Mouse (Mus musculus) layer of hippocampus, adult 6 months (tissue): ENCODE data around the gene Cdc37l1. TPM values are rescaled to one million over a fixed set of nuclear protein-coding genes. Genes with fewer than 3 reads are reported as not detected.

ENCODE experiments used
- long read RNA-seq, 2 experiments: library from polyadenylated mRNA; unstranded; transcript quantifications; one replicate each; pipeline ENCODE4 v2.0.0; 2019 to 2020
- polyA plus RNA-seq: library from polyadenylated mRNA; unstranded; fragments of <200 nt; fragmentation: Nextera tagmentation; gene quantifications from 2 replicates; pipeline ENCODE4 v1.2.3, GENCODE M21; 2021

The Cdc37l1 gene
- polyA plus RNA-seq = 25.2 and 27.3 TPM in 2 replicates
- long read RNA-seq, experiment 1, full-length matches to known transcripts = 53 of 97 reads
- long read RNA-seq, experiment 1, partial matches to known transcripts = 29 of 97 reads
- long read RNA-seq, experiment 1, other reads (novel, unspliced or antisense) = 15 of 97 reads
- long read RNA-seq, experiment 2, full-length matches to known transcripts = 255 of 323 reads
- long read RNA-seq, experiment 2, partial matches to known transcripts = 31 of 323 reads
- long read RNA-seq, experiment 2, other reads (novel, unspliced or antisense) = 37 of 323 reads

DNA sequence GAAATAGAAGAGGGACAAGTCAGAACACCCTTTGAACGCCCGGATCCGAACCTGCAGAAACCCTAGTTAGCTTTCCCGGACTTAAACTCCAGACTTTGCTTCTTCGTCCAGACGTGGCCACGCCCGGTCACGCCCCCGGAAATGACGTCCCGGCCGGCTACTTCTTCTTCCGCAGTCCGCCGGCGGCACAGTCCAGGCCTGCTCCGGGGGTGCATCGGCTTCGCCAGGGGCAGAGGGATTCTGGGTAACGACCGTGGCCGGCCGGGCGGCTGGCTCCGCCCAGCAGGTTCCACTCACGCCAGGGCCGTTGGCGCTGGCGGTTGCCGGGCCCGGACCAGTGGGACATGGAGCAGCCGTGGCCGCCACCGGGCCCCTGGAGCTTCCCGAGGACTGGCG is at the start of gene Cdc37l1:
Gene Cdc37l1 (plus strand): TSS at position 159 of the 396 bp plus-strand sequence.

DNA sequence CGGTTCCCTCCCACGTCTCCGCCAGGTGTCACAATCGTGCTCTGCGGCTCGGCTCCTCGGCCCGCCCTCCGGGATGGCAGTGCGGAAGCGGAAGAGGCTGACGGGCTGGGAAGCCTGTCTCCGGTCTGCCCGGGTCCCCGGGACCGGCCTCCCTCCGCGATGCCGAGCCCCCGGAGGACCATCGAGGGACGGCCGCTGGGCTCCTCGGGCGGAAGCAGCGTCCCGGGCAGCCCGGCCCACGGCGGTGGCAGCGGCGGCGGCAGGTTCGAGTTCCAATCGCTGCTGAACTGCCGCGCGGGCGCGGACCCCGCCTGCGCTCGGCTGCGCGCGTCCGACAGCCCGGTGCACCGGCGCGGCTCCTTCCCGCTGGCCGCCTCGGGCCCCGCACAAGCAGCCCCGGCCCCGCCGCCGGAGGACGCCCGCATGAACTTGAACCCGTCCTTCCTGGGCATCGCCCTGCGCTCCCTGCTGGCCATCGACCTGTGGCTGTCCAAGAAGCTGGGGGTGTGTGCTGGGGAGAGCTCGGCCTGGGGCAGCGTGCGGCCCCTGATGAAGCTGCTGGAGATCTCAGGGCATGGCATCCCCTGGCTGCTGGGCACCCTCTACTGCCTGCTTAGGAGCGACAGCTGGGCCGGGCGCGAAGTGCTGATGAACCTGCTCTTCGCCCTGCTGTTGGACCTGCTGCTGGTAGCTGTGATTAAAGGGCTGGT is 26.2 kb upstream of the Cdc37l1 start, which contains the start of gene Plpp6:
Gene Plpp6 (plus strand): TSS at position 112 of the 710 bp plus-strand sequence.

DNA sequence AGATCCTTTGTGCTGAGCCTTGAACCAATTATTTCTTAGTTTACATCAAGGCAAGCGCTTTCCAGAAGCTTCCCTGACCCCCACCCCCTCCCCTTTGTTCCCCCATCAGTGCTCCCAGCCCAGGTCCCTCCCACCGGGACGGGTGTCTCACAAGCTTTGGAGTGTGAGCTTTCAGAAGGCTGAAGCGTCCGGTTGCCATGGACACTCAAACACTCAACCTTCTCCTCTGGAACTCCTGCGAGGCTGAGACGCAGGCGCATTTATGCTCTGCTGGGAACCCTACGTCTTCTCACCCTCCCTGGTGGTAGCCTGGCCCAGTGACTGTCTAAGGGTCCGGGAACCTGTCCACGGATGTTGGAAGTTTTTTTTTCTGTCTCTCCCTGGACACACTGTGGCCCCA is 22.5 kb upstream of the Cdc37l1 start, which contains the start of gene 4430402I18Rik:
Gene 4430402I18Rik (minus strand): TSS at position 149 of the 400 bp plus-strand sequence.

DNA sequence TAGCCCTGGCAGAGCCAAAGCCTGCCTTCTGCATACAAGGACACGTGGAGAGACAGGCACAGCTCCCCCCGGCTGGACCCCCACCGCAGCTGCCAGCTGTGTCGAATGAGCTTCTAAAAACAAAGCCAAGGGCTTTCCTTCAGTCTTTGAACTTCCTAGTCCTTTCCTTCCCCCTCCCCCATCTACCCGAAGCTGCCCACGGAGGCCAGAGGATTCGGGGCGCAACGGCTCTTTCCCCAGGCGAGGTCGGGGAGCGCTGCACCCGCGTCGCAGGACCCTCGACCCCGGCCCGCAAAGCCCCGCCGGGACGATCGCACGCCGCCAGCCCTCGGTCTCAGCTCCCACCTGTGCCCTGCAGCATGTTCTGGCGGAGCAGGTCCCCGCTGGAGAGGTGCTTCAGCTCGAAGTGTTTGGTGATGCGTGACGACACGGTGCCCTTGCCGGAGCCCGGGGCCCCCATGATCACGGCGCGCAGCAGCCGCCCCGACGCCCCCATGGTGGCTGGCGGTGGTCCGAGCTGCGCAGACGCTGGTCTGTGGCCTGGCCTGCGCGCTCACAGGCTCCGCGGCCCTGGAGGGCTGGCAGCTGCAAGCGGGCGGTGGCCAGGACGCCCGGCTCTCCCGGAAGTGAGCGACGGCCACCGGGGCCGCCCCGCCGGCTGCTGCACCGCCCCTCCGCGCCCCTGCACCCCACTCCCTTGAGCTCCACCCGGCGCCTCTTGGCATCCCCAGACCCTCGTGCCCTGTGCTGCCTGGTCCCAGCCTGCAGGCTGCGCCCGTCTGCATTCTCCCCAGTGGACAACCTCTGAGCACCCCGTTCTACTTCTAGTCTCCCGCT is 57.4 kb downstream of the Cdc37l1 start, which contains the start of gene Ak3:
Gene Ak3 (minus strand): TSS at position 628 of the 837 bp plus-strand sequence.

Other genes with a start within 250 kb of the Cdc37l1 start
- gene Slc1a1, start 155.3 kb upstream of the Cdc37l1 start, polyA plus RNA-seq = 20.4 and 26.9 TPM in 2 replicates
- 18.1 and 28.9 TPM in 2 replicates for gene Plpp6, start 26.4 kb upstream of the Cdc37l1 start, polyA plus RNA-seq
- 6.3 and 7.4 TPM in 2 replicates for gene 4430402I18Rik, start 22.6 kb upstream of the Cdc37l1 start, polyA plus RNA-seq
- gene Ak3, start 57.6 kb downstream of the Cdc37l1 start, polyA plus RNA-seq = 60.5 TPM in 2 replicates
- 27.4 and 31.1 TPM in 2 replicates for gene Rcl1, start 111.0 kb downstream of the Cdc37l1 start, polyA plus RNA-seq